Mouse (Mus musculus) G1E (cell line): ENCODE results near the gene Myo3b.

Experiments
- CTCF ChIP-seq: IDR thresholded peaks from 2 replicates; pipeline ENCODE4 v1.5.1; 2012; ENCODE audit warnings: low read depth, low read length, inconsistent platforms, mixed read lengths
- GATA1 ChIP-seq: IDR thresholded peaks from 2 replicates; pipeline ENCODE4 v1.6.1; 2012; ENCODE audit warnings: borderline replicate concordance, low read length, inconsistent platforms, mixed read lengths
- POLR2AphosphoS5 ChIP-seq: IDR thresholded peaks from 2 replicates; pipeline ENCODE4 v1.6.1; 2012; ENCODE audit warnings: low read depth, low read length, inconsistent platforms; ENCODE audit not compliant: insufficient replicate concordance
- TAL1 ChIP-seq: conservative IDR thresholded peaks from 2 replicates; pipeline ENCODE4 v1.6.1; 2012; ENCODE audit warnings: low read depth, low read length, inconsistent platforms, mixed read lengths

DNA sequence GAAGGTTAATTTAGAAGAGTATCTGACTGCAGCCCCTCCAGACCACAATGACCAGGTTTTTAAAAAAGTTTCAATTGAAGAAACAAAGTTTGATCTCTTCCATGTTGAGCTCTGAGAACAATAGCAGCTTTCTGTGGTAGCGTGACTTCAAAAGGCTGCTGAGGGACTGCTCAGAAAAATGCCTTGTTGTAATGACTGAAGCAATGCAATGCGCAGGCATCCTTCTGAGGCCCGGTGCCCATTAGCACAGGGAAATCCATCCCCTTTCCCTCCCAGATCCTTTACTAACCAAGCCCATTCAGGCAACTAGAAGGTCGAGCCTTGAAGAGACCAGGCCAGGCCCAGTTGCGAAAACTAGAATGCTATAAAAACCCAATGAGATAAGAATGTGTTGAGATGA lies 432.2 kb downstream of the Myo3b start:
- TF ChIP-seq CTCF (no peak), GATA1 (no peak), TAL1 (no peak), POLR2AphosphoS5 (no peak)
